Mouse (Mus musculus) MEL (cell line): ENCODE measurements around the gene Me1. TPM values are rescaled to one million over a fixed set of nuclear protein-coding genes. Genes with fewer than 3 reads are reported as not detected.
A peak's percentile ranks its signal among the peaks of the same experiment; 100 is the strongest.

Experiments
- DNase-seq: peaks from one replicate; pipeline ENCODE4 v3.0.0; 2011; ENCODE audit warnings: low read depth, low spot score
- H3K27ac ChIP-seq: 2 replicates; pipeline ENCODE4 v1.5.1; 2012; ENCODE audit warnings: low read depth, mild to moderate bottlenecking, control low read depth, low read length, moderate library complexity; ENCODE audit not compliant: control insufficient read depth
- H3K27me3 ChIP-seq, 2 experiments: fragments of 150-350 bp in 1 of 2; sonication (generic) in 1 of 2; 2 replicates each; pipeline ENCODE4 v1.6.1; 2012; ENCODE audit warnings: low read length in 2 of 2, mild to moderate bottlenecking in 2 of 2, improper control_type of control experiment in 1 of 2, moderate library complexity in 1 of 2; ENCODE audit not compliant: insufficient read depth in 2 of 2, control insufficient read depth in 1 of 2
- H3K36me3 ChIP-seq, 2 experiments: 2 replicates each; pipeline ENCODE4 v1.6.1; 2012 to 2014; ENCODE audit warnings: low read length in 2 of 2, improper control_type of control experiment in 1 of 2, inconsistent platforms in 1 of 2, mild to moderate bottlenecking in 1 of 2; ENCODE audit not compliant: insufficient read depth in 2 of 2, control insufficient read depth in 1 of 2
- H3K4me1 ChIP-seq, 2 experiments: fragments of 150-350 bp in 1 of 2; sonication (generic) in 1 of 2; 2 replicates each; pipeline ENCODE4 v1.6.1; 2012; ENCODE audit warnings: low read length in 2 of 2, improper control_type of control experiment in 1 of 2, mild to moderate bottlenecking in 1 of 2; ENCODE audit not compliant: insufficient read depth in 2 of 2, control insufficient read depth in 1 of 2
- H3K4me3 ChIP-seq, 2 experiments: fragments of 150-350 bp in 1 of 2; sonication (generic) in 1 of 2; 2 replicates each; pipeline ENCODE4 v1.5.1; 2012; ENCODE audit warnings: low read depth in 2 of 2, low read length in 2 of 2, mild to moderate bottlenecking in 2 of 2, moderate library complexity in 2 of 2, control low read depth in 1 of 2, improper control_type of control experiment in 1 of 2; ENCODE audit not compliant: control insufficient read depth in 1 of 2, insufficient read depth in 1 of 2
- H3K79me2 ChIP-seq: 2 replicates; pipeline ENCODE4 v1.6.1; 2012; ENCODE audit warnings: mild to moderate bottlenecking, low read length, moderate library complexity; ENCODE audit not compliant: control insufficient read depth, poor library complexity, insufficient read depth
- H3K9ac ChIP-seq: 2 replicates; pipeline ENCODE4 v1.6.1; 2012; ENCODE audit warnings: low read depth, mild to moderate bottlenecking, control low read depth, low read length, moderate library complexity; ENCODE audit not compliant: control insufficient read depth, poor library complexity, severe bottlenecking
- H3K9me3 ChIP-seq: fragments of 150-350 bp; sonication (generic); replicated peaks from 2 replicates; pipeline ENCODE4 v1.6.1; 2012; ENCODE audit warnings: mild to moderate bottlenecking, low read length, improper control_type of control experiment, moderate library complexity; ENCODE audit not compliant: insufficient read depth
- CHD1 ChIP-seq: IDR thresholded peaks from 2 replicates; pipeline ENCODE4 v1.6.1; 2012; ENCODE audit warnings: low read depth, mild to moderate bottlenecking, inconsistent platforms, low read length, improper control_type of control experiment
- CHD2 ChIP-seq: IDR thresholded peaks from 2 replicates; pipeline ENCODE4 v1.6.1; 2011; ENCODE audit warnings: low read length, improper control_type of control experiment
- EP300 ChIP-seq, 2 experiments: IDR thresholded peaks; 2 replicates each; pipeline ENCODE4 v1.6.1; 2011; ENCODE audit warnings: improper control_type of control experiment in 2 of 2, low read length in 2 of 2, low read depth in 1 of 2, mild to moderate bottlenecking in 1 of 2
- GABPA ChIP-seq: IDR thresholded peaks from 2 replicates; pipeline ENCODE4 v1.6.1; 2012; ENCODE audit warnings: low read depth, mild to moderate bottlenecking, inconsistent platforms, low read length, improper control_type of control experiment, moderate library complexity
- GATA1 ChIP-seq: IDR thresholded peaks from 2 replicates; pipeline ENCODE4 v1.6.1; 2011; ENCODE audit warnings: low read depth, low read length, improper control_type of control experiment
- HCFC1 ChIP-seq: IDR thresholded peaks from 2 replicates; pipeline ENCODE4 v1.6.1; 2012; ENCODE audit warnings: low read depth, mild to moderate bottlenecking, inconsistent platforms, low read length, improper control_type of control experiment, moderate library complexity
- JUND ChIP-seq: IDR thresholded peaks from 2 replicates; pipeline ENCODE4 v1.6.1; 2011; ENCODE audit warnings: low read depth, mild to moderate bottlenecking, improper control_type of control experiment, low read length
- MEF2A ChIP-seq: IDR thresholded peaks from 2 replicates; pipeline ENCODE4 v1.6.1; 2014; ENCODE audit warnings: low read depth, mild to moderate bottlenecking, inconsistent platforms, low read length, improper control_type of control experiment; ENCODE audit not compliant: poor library complexity, insufficient replicate concordance, severe bottlenecking; ENCODE audit errors: extremely low read depth
- MYC ChIP-seq: IDR thresholded peaks from 2 replicates; pipeline ENCODE4 v1.6.1; 2011; ENCODE audit warnings: low read depth, mild to moderate bottlenecking, low read length, improper control_type of control experiment, moderate library complexity
- NELFE ChIP-seq: IDR thresholded peaks from 2 replicates; pipeline ENCODE4 v1.6.1; 2011; ENCODE audit warnings: low read depth, low read length, improper control_type of control experiment
- POLR2A ChIP-seq, 2 experiments: IDR thresholded peaks; 2 replicates each; pipeline ENCODE4 v1.6.1; 2011 to 2012; ENCODE audit warnings: low read length in 2 of 2, mild to moderate bottlenecking in 2 of 2, control low read depth in 1 of 2, improper control_type of control experiment in 1 of 2, low read depth in 1 of 2, moderate library complexity in 1 of 2; ENCODE audit not compliant: control insufficient read depth in 1 of 2, insufficient read depth in 1 of 2, poor library complexity in 1 of 2
- RAD21 ChIP-seq: IDR thresholded peaks from 2 replicates; pipeline ENCODE4 v1.6.1; 2011; ENCODE audit warnings: mild to moderate bottlenecking, low read depth, low read length, improper control_type of control experiment
- SIN3A ChIP-seq: IDR thresholded peaks from 2 replicates; pipeline ENCODE4 v1.6.1; 2012; ENCODE audit warnings: low read length, improper control_type of control experiment, inconsistent platforms
- SMC3 ChIP-seq: IDR thresholded peaks from 2 replicates; pipeline ENCODE4 v1.6.1; 2011; ENCODE audit warnings: low read depth, low read length, improper control_type of control experiment
- UBTF ChIP-seq: IDR thresholded peaks from 2 replicates; pipeline ENCODE4 v1.6.1; 2012; ENCODE audit warnings: low read depth, mild to moderate bottlenecking, inconsistent platforms, low read length, improper control_type of control experiment, moderate library complexity, borderline replicate concordance; ENCODE audit not compliant: insufficient read depth
- USF1 ChIP-seq: IDR thresholded peaks from 2 replicates; pipeline ENCODE4 v1.6.1; 2014; ENCODE audit warnings: low read depth, mild to moderate bottlenecking, inconsistent platforms, low read length, improper control_type of control experiment, moderate library complexity
- USF2 ChIP-seq, 2 experiments: IDR thresholded peaks; 2 replicates each; pipeline ENCODE4 v1.6.1; 2011 to 2012; ENCODE audit warnings: improper control_type of control experiment in 2 of 2, low read length in 2 of 2, borderline replicate concordance in 1 of 2, inconsistent platforms in 1 of 2, low read depth in 1 of 2, mild to moderate bottlenecking in 1 of 2; ENCODE audit not compliant: insufficient read depth in 1 of 2
- ZC3H11A ChIP-seq: IDR thresholded peaks from 2 replicates; pipeline ENCODE4 v1.6.1; 2012; ENCODE audit warnings: low read depth, mild to moderate bottlenecking, inconsistent platforms, low read length, improper control_type of control experiment
- polyA plus RNA-seq, 2 experiments: library from polyadenylated mRNA; stranded (reverse) in 1 of 2; unstranded in 1 of 2; fragments of >175 nt in 1 of 2; fragments of >200 nt in 1 of 2; gene quantifications; 2 replicates each; pipeline versions ENCODE4 v1.2.1 to v1.2.4; 2012; ENCODE audit warnings: low replicate concordance in 2 of 2, low read depth in 1 of 2; ENCODE audit not compliant: insufficient read length in 2 of 2, insufficient read depth in 1 of 2, missing spikeins in 1 of 2
- total RNA-seq: library from RNA; depleted of rRNA; stranded (reverse); fragments of 300-350 nt; gene quantifications from 2 replicates; pipeline ENCODE4 v1.2.3, GENCODE M21; 2012; rRNA removed

Me1 gene
- total RNA-seq = 7.1 and 12.1 TPM in 2 replicates
- polyA plus RNA-seq = 100 to 1,000 TPM in 1 of 2 experiments, 10 to 100 TPM in 1; 23.4 to 123 TPM

DNA sequence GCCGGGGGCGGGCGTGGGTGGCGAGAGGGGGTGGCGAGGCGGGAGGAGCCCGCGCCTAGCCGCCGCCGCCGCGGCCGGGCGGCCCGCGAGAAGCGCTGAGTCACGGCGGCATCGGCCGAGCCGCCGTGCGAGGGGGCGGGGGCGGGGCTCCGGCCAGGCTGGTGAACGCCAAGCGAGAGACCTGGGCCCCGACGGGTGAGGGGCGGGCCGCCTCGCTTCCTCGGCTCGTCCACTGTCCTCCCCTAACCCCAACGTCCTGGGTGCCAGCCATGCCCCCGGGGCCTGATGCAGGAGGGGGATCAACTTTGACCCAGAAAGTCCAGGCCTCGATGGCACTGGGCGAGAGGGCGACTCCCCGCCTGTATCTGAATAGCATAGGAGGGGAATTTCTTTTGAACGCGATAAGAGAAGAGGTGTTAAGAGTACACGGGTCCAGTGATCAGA, at the start of gene Me1:
TSS of gene Me1 (minus strand) at position 136 of the 444 bp plus-strand sequence.
- peak within 1 kb of the TSS; percentile 90 for H3K9ac ChIP-seq
- H3K4me1 ChIP-seq = peaks cover 6 to 8% of the 10 kb centered on the region in 2 experiments
- peaks cover 0 to 18% of the 10 kb centered on the region in 2 experiments; a peak in 3 of 4 replicates for H3K36me3 ChIP-seq
- TF ChIP-seq NELFE (peak; percentile 46), GABPA (0 out of 2 replicates have a peak, but pooled peaks have one; percentile 49), POLR2A (IDR thresholded peaks at IDR 0.05; ENCODE audit: control insufficient read depth in 1 of 2, insufficient read depth in 1 of 2, low read depth in 1 of 2, low read length in 2 of 2, poor library complexity in 1 of 2) (peak in 1 of 2 experiments; percentile 34; a peak in 1 of 4 replicates), SIN3A (no peak)
- H3K79me2 ChIP-seq = peaks cover 26% of the 10 kb centered on the region
- H3K9me3 ChIP-seq = no peaks in the 10 kb centered on the region
- peak within 1 kb of the TSS; percentile 88 for H3K27ac ChIP-seq
- DNase-seq = peak; percentile 71
- H3K27me3 ChIP-seq = no peaks in the 10 kb centered on the region
- peak within 1 kb of the TSS; percentile 99 to 100 for H3K4me3 ChIP-seq

DNA sequence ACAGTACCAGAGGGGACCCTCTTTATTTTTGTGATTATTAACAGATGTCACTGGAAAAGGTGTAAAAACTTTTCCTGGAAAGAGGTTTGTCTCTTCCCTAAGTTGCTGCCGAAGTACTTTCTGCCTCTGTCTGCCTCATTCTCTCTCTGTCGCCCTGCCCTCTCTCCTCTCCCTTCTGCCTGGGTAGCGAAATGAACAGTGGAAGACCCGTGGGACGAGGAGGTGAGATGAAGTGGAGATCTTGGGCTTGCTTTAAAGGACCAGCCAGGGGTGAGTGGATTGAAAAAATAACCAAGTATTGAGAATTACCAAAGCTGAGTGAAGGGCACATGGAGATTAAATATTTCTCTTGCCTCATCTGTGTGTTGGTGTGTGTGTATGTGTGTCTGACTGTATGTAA, 48.3 kb upstream of the Me1 start:
- no peak for DNase-seq

DNA sequence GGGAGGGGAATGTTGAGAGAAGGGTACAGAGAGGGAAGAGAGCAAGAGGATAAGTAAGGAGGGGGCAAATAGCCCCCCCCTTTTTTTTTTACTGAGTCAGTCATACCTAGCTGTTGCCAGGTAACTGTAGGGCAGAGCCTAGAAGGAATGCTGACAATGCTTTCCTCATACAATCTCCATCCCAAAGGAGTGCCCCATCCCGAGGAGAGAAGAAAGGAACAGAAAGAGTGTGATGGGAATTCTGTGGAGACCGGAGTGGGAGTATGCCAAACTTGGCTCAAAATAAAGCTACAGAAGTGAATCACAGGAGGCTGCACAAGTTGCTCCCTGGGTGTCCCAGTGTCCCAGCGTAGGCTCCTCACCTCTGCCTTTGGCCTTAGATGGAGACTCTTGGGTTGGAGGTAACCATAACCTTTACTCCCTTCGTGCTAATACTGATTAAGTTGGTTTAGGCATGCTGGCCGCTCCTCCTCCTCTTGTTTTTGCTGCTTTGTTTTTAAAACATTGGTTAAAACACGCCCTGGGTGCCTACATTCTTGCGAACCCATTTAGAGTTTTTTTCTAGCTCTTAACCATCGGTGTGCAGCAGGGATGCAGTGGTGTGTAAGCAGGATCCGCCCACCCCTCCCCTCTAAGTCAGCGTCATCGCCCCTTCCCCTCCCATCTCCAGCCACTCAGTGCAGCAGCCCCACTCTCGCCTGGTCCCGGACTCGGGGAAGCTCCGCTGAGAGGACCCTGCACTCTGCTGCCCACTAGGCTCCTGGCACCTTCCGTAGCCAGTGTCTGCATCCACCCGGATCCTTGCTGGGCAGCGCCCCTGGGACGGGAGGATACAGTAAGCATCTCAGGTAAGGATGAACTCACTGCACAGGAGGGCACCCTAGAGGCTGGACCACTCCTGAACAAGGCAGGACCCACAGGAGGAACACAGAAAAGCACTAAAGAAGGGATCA, 47.5 kb upstream of the Me1 start, which contains the start of gene Prss35:
TSS of gene Prss35 (plus strand) at position 691 of the 953 bp plus-strand sequence.
- Histone ChIP-seq H3K27ac (no peak within 1 kb of the TSS), H3K27me3 (peaks cover 0 to 2% of the 10 kb centered on the region in 2 experiments; a peak in 2 of 4 replicates), H3K4me3 (no peak within 1 kb of the TSS), H3K9me3 (no peaks in the 10 kb centered on the region), H3K4me1 (0 out of 4 replicates have a peak, but pooled peaks cover 0 to 2% of the 10 kb centered on the region in 2 experiments), H3K36me3 (no peaks in the 10 kb centered on the region; a peak in 1 of 4 replicates), H3K9ac (no peak within 1 kb of the TSS), H3K79me2 (no peaks in the 10 kb centered on the region)
- TF ChIP-seq GATA1 (no peak), RAD21 (no peak), ZC3H11A (no peak)
- DNase-seq = no peak

More for the DNA sequence above, 48.3 kb upstream of the Me1 start:
- Histone ChIP-seq H3K9me3 (no peaks in the 10 kb centered on the region), H3K36me3 (no peaks in the 10 kb centered on the region; a peak in 1 of 4 replicates), H3K4me3 (no peak overlapping the region), H3K79me2 (no peaks in the 10 kb centered on the region), H3K27me3 (peaks cover 0 to 2% of the 10 kb centered on the region in 2 experiments; a peak in 2 of 4 replicates), H3K4me1 (0 out of 4 replicates have a peak, but pooled peaks cover 0 to 2% of the 10 kb centered on the region in 2 experiments), H3K9ac (no peak overlapping the region), H3K27ac (no peak overlapping the region)
- no peak for TF ChIP-seq UBTF
- TF ChIP-seq USF2 (IDR thresholded peaks at IDR 0.05; ENCODE audit: borderline replicate concordance in 1 of 2, insufficient read depth in 1 of 2, low read depth in 1 of 2, low read length in 2 of 2) = no peak
- no peak for TF ChIP-seq SMC3
- TF ChIP-seq GABPA = no peak
- no peak for TF ChIP-seq MYC
- no peak for TF ChIP-seq CHD2
- TF ChIP-seq HCFC1 = no peak
- TF ChIP-seq MEF2A = no peak
- TF ChIP-seq EP300 (IDR thresholded peaks at IDR 0.05; ENCODE audit: low read depth in 1 of 2, low read length in 2 of 2) = no peak
- no peak for TF ChIP-seq CHD1
- no peak for TF ChIP-seq JUND
- TF ChIP-seq SIN3A = no peak
- no peak for TF ChIP-seq USF1
